Mouse (Mus musculus) heart, postnatal 0 days (tissue): ENCODE results near the gene Tgm2. TPM values are rescaled to one million over a fixed set of nuclear protein-coding genes. Genes with fewer than 3 reads are reported as not detected.

Experiments used
- ATAC-seq: fragments of 200-750 bp; cut with Nextera tagmentation; 2 replicates; pipeline ENCODE4 v1.8.0; 2017; ENCODE audit warnings: low read depth, moderate number of reproducible peaks, moderate library complexity; ENCODE audit not compliant: insufficient read depth
- DNase-seq: peaks from one replicate; pipeline ENCODE4 v3.0.0-alpha.2; 2016; ENCODE audit warnings: low spot score
- H3K27ac ChIP-seq: fragments of 300-500 bp; sonication (generic); 2 replicates; pipeline ENCODE4 v1.5.1; 2014; ENCODE audit warnings: low read depth, mild to moderate bottlenecking
- H3K27me3 ChIP-seq: fragments of 300-500 bp; sonication (generic); 2 replicates; pipeline ENCODE4 v1.6.1; 2014; ENCODE audit warnings: low read length, mixed read lengths; ENCODE audit not compliant: control insufficient read depth, insufficient read depth
- H3K36me3 ChIP-seq: fragments of 300-500 bp; sonication (generic); replicated peaks from 2 replicates; pipeline ENCODE4 v1.6.1; 2014; ENCODE audit warnings: low read length, mixed read lengths; ENCODE audit not compliant: control insufficient read depth, insufficient read depth
- H3K4me1 ChIP-seq: fragments of 300-500 bp; sonication (generic); 2 replicates; pipeline ENCODE4 v1.6.1; 2014; ENCODE audit warnings: antibody characterized with exemption; ENCODE audit not compliant: control insufficient read depth, insufficient read depth
- H3K4me2 ChIP-seq: fragments of 300-500 bp; sonication (generic); 2 replicates; pipeline ENCODE4 v1.6.1; 2014; ENCODE audit warnings: low read depth, mild to moderate bottlenecking, low read length, moderate library complexity
- H3K4me3 ChIP-seq: fragments of 300-500 bp; sonication (generic); 2 replicates; pipeline ENCODE4 v1.5.1; 2014; ENCODE audit warnings: low read depth, low read length
- H3K9ac ChIP-seq: fragments of 300-500 bp; sonication (generic); replicated peaks from 2 replicates; pipeline ENCODE4 v1.6.1; 2014; ENCODE audit warnings: low read depth, low read length, mixed read lengths
- H3K9me3 ChIP-seq: fragments of 300-500 bp; sonication (generic); replicated peaks from 2 replicates; pipeline ENCODE4 v1.6.1; 2016; ENCODE audit warnings: low read length; ENCODE audit not compliant: control insufficient read depth
- CTCF ChIP-seq: IDR thresholded peaks from 2 replicates; pipeline ENCODE4 v1.5.1; 2016; ENCODE audit warnings: antibody characterized with exemption, control low read depth, low read depth
- EP300 ChIP-seq: IDR thresholded peaks from 2 replicates; pipeline ENCODE4 v1.6.1; 2016; ENCODE audit warnings: antibody characterized with exemption, low read depth
- WGBS: fragments of 180-500 bp; shearing (Covaris S2); extraction: QIAGEN DNeasy Blood & Tissue Kit; methylation state at CpG from one replicate; pipeline ENCODE4 v1.1.7; 2014; 5-methylcytosine and 5-hydroxymethylcytosine counted together
- polyA plus RNA-seq: library from polyadenylated mRNA; unstranded; fragments of >200 nt; fragmentation: Nextera tagmentation; extraction: Ambion mirVana; gene quantifications from 2 replicates; pipeline ENCODE4 v1.2.1, GENCODE M21; 2015
- total RNA-seq: library from RNA; depleted of rRNA; stranded (reverse); fragments of >200 nt; gene quantifications from 2 replicates; pipeline ENCODE4 v1.2.3, GENCODE M21; 2014; ENCODE audit warnings: low replicate concordance

Tgm2 gene
- total and polyA plus RNA-seq, 2 experiments from 2014 or later, result 155 to 445 TPM

- Histone ChIP-seq H3K27me3 (no peaks in the 10 kb centered on the region), H3K4me3 (peak overlapping the region; percentile 14; the same call in 1 of the 2 replicates), H3K9me3 (no peaks in the 10 kb centered on the region), H3K27ac (peak overlapping the region; percentile 78), H3K4me1 (no peaks in the 10 kb centered on the region; the same call in 1 of the 2 replicates), H3K36me3 (no peaks in the 10 kb centered on the region), H3K4me2 (peak overlapping the region; percentile 52), H3K9ac (peak overlapping the region; percentile 40)
- TF ChIP-seq CTCF, result no peak
- no peak for TF ChIP-seq EP300
- peak; percentile 66 for ATAC-seq
- WGBS, result 12% methylated on average over 7 of the region's 7 CpGs
- peak; percentile 61 for DNase-seq
Measured at GRCm38 (mm10) chr2:158159376-158160235, 13.4 kb upstream of the Tgm2 start.

DNA sequence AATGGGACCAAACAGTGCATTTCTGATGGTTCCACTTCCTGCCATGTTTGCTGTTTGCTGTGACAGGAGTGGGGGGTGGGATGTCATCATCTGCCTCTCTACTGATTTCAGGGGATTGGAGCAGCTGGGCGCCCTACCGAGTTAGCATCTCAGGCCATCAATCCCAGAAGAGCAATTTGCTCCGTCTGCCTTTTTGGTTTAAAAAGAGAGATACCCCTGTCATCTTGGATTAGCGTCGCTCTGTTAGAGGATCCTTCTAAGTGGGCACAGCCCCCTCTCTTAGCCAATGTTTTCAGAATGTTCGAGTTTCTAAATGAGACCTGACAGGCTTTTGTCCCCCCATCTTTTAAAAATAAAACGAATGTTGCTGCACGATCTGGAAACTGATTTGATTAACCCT lies 11.4 kb upstream of the Tgm2 start:
- no peaks in the 10 kb centered on the region for H3K9me3 ChIP-seq
- no peaks in the 10 kb centered on the region for H3K36me3 ChIP-seq
- ATAC-seq, result no peak
- DNase-seq, result no peak
- no peak overlapping the region for H3K4me2 ChIP-seq
- no peak for TF ChIP-seq CTCF
- no peak for TF ChIP-seq EP300
- no peaks in the 10 kb centered on the region for H3K27me3 ChIP-seq
- WGBS, result 80% methylated on average over 8 of the region's 8 CpGs
- no peak overlapping the region for H3K9ac ChIP-seq
- H3K27ac ChIP-seq, result no peak overlapping the region
- H3K4me3 ChIP-seq, result no peak overlapping the region
- H3K4me1 ChIP-seq, result peaks cover 16% of the 10 kb centered on the region

DNA sequence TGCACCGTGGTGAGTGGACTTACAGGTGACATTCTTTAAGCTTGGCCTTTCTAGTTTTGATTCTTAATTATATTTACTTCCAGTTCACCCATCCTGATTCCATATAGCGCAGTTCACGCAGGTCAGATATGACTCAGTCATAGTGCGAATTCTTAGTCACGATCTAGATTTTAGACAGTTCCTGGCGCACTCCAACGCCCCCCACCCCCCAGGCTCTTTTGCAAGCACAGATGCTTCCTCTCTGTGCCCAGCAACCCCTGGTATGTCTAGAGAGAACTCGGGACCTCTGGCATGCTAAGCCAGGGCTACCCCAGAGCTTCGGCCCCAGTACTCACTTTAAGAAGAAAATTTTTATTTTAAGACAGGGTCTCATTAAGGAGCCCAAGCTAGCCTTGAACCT lies 10.3 kb upstream of the Tgm2 start:
- no peak for ATAC-seq
- DNase-seq, result no peak
- Histone ChIP-seq H3K27ac (no peak overlapping the region), H3K4me1 (peaks cover 21% of the 10 kb centered on the region), H3K4me3 (no peak overlapping the region), H3K36me3 (no peaks in the 10 kb centered on the region), H3K9me3 (no peaks in the 10 kb centered on the region), H3K4me2 (no peak overlapping the region), H3K27me3 (no peaks in the 10 kb centered on the region), H3K9ac (no peak overlapping the region)
- WGBS, result 89% methylated on average over 9 of the region's 9 CpGs
- TF ChIP-seq CTCF (no peak), EP300 (no peak)

DNA sequence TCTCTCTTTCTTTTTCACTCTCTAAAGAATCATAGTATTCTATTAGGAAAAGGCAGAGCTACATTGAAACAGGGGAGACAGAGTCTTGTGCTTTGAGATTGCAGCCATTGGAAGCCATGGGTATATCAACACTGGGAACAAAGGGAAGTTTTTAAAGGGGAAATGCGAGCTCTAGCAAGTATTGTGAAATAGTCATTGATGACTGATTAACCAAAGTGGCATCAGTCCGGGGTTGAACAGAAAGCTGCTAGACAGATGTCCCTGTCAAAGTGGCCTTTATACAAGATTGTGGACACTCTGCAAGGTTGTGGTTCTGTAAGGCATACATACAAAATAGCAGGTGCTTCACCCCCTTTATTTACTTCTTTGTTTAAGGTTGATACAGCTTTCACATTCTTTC lies 9.4 kb upstream of the Tgm2 start:
- no peak overlapping the region for H3K4me2 ChIP-seq
- H3K4me3 ChIP-seq, result no peak overlapping the region
- H3K9me3 ChIP-seq, result peaks cover 6% of the 10 kb centered on the region; the same call in 1 of the 2 replicates
- no peak for DNase-seq
- peaks cover 21% of the 10 kb centered on the region for H3K4me1 ChIP-seq
- WGBS, result 80% methylated on average over 2 of the region's 2 CpGs
- TF ChIP-seq CTCF (no peak), EP300 (no peak)
- H3K27me3 ChIP-seq, result no peaks in the 10 kb centered on the region
- no peak overlapping the region for H3K27ac ChIP-seq
- H3K9ac ChIP-seq, result no peak overlapping the region
- no peaks in the 10 kb centered on the region for H3K36me3 ChIP-seq
- ATAC-seq, result no peak

GRCm38 (mm10) chr2:158155101-158155500 lies 8.9 kb upstream of the Tgm2 start:
- Histone ChIP-seq H3K9me3 (peaks cover 6% of the 10 kb centered on the region; the same call in 1 of the 2 replicates), H3K4me3 (no peak overlapping the region), H3K9ac (no peak overlapping the region), H3K4me1 (peaks cover 21% of the 10 kb centered on the region), H3K4me2 (no peak overlapping the region), H3K27ac (no peak overlapping the region), H3K36me3 (no peaks in the 10 kb centered on the region), H3K27me3 (no peaks in the 10 kb centered on the region)
- TF ChIP-seq EP300, result no peak
- no peak for TF ChIP-seq CTCF
- ATAC-seq (no peak), DNase-seq (no peak)
- WGBS, result 85% methylated on average over 7 of the region's 7 CpGs
